Mouse (Mus musculus): Measurements from ENCODE around the gene Lrrc32.

The Lrrc32 gene

GRCm38 (mm10) chr7:98548839-98549238, 59.8 kb downstream of the Lrrc32 start:
- DNase-seq (ENCODE audit: low spot score), result no peak

GRCm38 (mm10) chr7:98550596-98550995, 61.5 kb downstream of the Lrrc32 start:
- no peak for DNase-seq (ENCODE audit: low spot score)

DNA sequence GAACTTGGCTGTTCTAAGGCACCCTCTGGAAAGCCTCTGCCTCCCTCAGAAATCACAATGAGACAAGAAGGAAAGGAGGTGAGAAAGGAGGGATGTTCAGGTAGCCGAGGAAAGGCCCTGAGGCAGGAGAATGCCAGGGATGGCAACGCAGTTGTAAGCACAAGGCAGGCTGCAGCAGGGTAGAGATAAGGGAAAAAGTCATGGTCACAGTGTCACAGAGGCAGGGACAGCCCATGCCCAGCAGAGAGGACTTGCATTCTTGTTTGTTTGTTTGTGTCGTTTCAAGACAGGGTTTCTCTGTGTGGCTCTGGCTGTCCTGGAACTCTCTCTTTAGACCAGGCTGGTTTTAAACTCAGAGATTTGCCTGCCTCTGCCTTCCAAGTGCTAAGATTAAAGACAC, 62.0 kb downstream of the Lrrc32 start:
- DNase-seq (ENCODE audit: low spot score), result no peak
